Mouse (Mus musculus) embryonic fibroblast, embryonic 13.5 days (primary cell): ENCODE measurements around the gene Myom1.

Experiments used
- CTCF ChIP-seq: IDR thresholded peaks from 2 replicates; pipeline ENCODE4 v1.5.1; 2011; ENCODE audit warnings: mild to moderate bottlenecking, control low read depth, low read length, moderate library complexity, borderline replicate concordance; ENCODE audit not compliant: insufficient read depth
- POLR2A ChIP-seq: IDR thresholded peaks from 2 replicates; pipeline ENCODE4 v1.6.1; 2011; ENCODE audit warnings: low read depth, mild to moderate bottlenecking, control low read depth, low read length, moderate library complexity

- TF ChIP-seq CTCF (no peak), POLR2A (no peak)
These were observed 118.2 kb downstream of the Myom1 start for GRCm38 (mm10) chr17:71120626-71121025.
